Mouse (Mus musculus) spleen, embryonic (tissue): ENCODE results near the gene Trim23.

Experiments used
- CTCF ChIA-PET: fragments of 350-600 bp; sonication (Branson Sonifier 250); formaldehyde crosslinking; loops from one replicate; lab custom pipeline; 2022; lab: Charles Lee

Trim23 gene

GRCm38 (mm10) chr13:104178650-104179121 lies at the start of gene Trim23:
TSS of gene Trim23 (plus strand) at chr13:104178797.
- CTCF ChIA-PET, result no interaction called here

- CTCF ChIA-PET, result no interaction called here
Measured at GRCm38 (mm10) chr13:104132561-104132960, 46.0 kb upstream of the Trim23 start.

- CTCF ChIA-PET, result no interaction called here
Measured at GRCm38 (mm10) chr13:104134510-104135085, 44.0 kb upstream of the Trim23 start.

GRCm38 (mm10) chr13:104139369-104140209 lies 39.0 kb upstream of the Trim23 start:
- CTCF ChIA-PET, result interaction anchor here (0.5 to 0.6 kb wide), 2 partner anchors 340 to 1330 kb away, joined by 4 to 15 read pairs; no protein-coding TSS in a partner anchor

- CTCF ChIA-PET, result no interaction called here
Measured at GRCm38 (mm10) chr13:104144871-104145270, 33.7 kb upstream of the Trim23 start.

- CTCF ChIA-PET, result no interaction called here
Measured at GRCm38 (mm10) chr13:104145646-104146045, 33.0 kb upstream of the Trim23 start.

- CTCF ChIA-PET, result no interaction called here
Measured at GRCm38 (mm10) chr13:104154180-104154579, 24.4 kb upstream of the Trim23 start.

- CTCF ChIA-PET, result no interaction called here
Measured at GRCm38 (mm10) chr13:104155106-104155505, 23.5 kb upstream of the Trim23 start.

GRCm38 (mm10) chr13:104155686-104156085 lies 22.9 kb upstream of the Trim23 start:
- CTCF ChIA-PET, result interaction anchor here (0.5 kb wide), 1 partner anchor 17 kb away, joined by 3 read pairs; no protein-coding TSS in a partner anchor

GRCm38 (mm10) chr13:104171711-104172110 lies 6.9 kb upstream of the Trim23 start:
- CTCF ChIA-PET, result no interaction called here

GRCm38 (mm10) chr13:104172498-104172897 lies 6.1 kb upstream of the Trim23 start:
- CTCF ChIA-PET, result no interaction called here

- CTCF ChIA-PET, result no interaction called here
Measured at GRCm38 (mm10) chr13:104176874-104177273, 1.7 kb upstream of the Trim23 start.

GRCm38 (mm10) chr13:104177796-104178649 lies 574 bp upstream of the Trim23 start, which contains the start of gene Trappc13:
TSS of gene Trappc13 (minus strand) at chr13:104178469.
- CTCF ChIA-PET, result no interaction called here

GRCm38 (mm10) chr13:104179176-104179888 lies 735 bp downstream of the Trim23 start:
- CTCF ChIA-PET, result no interaction called here

- CTCF ChIA-PET, result no interaction called here
Measured at GRCm38 (mm10) chr13:104187357-104187756, 8.8 kb downstream of the Trim23 start.

GRCm38 (mm10) chr13:104195891-104196290 lies 17.3 kb downstream of the Trim23 start:
- CTCF ChIA-PET, result interaction anchor here (0.6 kb wide), 1 partner anchor 72 kb away, joined by 3 read pairs; no protein-coding TSS in a partner anchor

- CTCF ChIA-PET, result no interaction called here
Measured at GRCm38 (mm10) chr13:104204313-104204712, 25.7 kb downstream of the Trim23 start.

- CTCF ChIA-PET, result no interaction called here
Measured at GRCm38 (mm10) chr13:104227478-104227877, 48.9 kb downstream of the Trim23 start.

GRCm38 (mm10) chr13:104228384-104229066 lies 49.9 kb downstream of the Trim23 start, which contains the start of the genes Cenpk and Ppwd1:
TSS of gene Cenpk (plus strand) at chr13:104228611.
TSS of gene Ppwd1 (minus strand) at chr13:104228843.
- CTCF ChIA-PET, result no interaction called here

GRCm38 (mm10) chr13:104229181-104229580 lies 50.6 kb downstream of the Trim23 start:
- CTCF ChIA-PET, result no interaction called here
